Mouse (Mus musculus) heart, postnatal 10 days (tissue): ENCODE results near the gene Pnisr. TPM values are rescaled to one million over a fixed set of nuclear protein-coding genes. Genes with fewer than 3 reads are reported as not detected.
A peak's percentile ranks its signal among the peaks of the same experiment; 100 is the strongest.

ENCODE experiments used
- DNase-seq, 2 experiments: peaks; one replicate each; pipeline ENCODE4 v3.0.0; 2021
- intact Hi-C: fragments of 180-260 bp; cut with DNase I; formaldehyde crosslinking; loops from one replicate; pipeline ENCODE4 v1.15.1; 2025
- total RNA-seq, 2 experiments: library from RNA; stranded (reverse); gene quantifications; 2 replicates each; pipeline ENCODE4 v1.2.3; 2021

Gene Pnisr
- total RNA-seq, result 10 to 100 TPM; 49.0 to 52.2 TPM

DNA sequence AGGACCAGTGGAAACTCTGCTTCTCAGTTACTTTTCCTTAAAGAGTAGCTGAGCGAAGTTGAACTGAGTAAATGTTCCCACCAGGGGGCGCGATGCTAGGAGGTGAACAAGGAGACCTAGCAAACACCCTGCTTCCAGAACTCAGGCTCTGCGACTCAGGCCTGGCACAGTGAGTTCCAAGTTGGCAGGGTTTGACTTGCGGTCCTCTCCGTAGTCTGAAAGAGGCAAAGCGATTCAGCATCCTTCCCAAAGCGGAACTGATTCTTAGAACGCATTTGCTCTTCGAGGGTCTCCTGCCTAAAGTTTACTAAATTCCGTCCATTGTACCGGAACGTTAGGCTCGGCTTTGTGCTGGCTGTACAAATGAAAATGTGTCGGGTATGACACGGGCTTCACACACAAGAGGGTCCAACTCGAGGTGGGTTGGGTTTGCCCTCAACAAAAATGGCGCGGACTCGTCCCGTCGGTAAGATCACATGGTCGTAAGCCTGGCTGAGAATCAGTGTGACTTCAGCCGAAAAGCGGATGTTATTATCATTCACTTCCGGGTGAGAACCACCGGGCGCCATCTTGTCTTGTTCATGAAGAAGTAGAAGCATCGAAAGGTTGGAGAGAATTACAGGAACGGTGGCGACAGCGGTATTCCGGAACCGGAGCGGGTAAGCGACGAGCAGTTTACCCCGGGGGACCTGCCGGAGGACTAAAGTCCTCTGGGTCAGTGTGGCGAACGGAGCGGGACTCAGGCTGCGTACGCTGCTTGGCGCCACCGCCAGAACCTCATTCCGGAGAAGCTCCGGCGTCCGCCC, at the start of gene Pnisr:
Gene Pnisr (plus strand): TSS at position 103 of the 806 bp plus-strand sequence.
- peak; percentile 95 to 97 for DNase-seq
- intact Hi-C loops, result loop anchor here (1.0 to 5.0 kb wide), 3 partner anchors 85 to 143 kb away; partner anchors contain the start of gene Faxc

DNA sequence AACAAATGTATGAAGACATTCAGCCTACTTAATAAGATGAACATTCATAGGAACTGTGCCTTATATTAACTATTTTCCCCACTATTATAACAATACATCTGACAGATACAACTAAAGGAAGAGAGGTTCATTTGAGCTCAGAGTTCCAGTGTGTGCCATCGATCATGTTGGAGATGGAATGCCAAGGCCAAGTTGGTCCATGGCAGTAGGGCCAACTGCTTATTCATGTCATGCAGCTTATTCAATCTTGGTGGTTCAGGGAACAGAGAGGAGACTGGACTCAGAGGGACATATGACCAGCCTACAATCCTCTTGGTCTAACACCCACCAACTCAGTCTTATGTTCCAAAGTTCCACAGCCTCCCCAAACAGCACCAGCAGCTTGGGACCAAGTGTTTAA, 46.4 kb upstream of the Pnisr start:
- intact Hi-C loops, result no loop called here
- DNase-seq, result no peak

DNA sequence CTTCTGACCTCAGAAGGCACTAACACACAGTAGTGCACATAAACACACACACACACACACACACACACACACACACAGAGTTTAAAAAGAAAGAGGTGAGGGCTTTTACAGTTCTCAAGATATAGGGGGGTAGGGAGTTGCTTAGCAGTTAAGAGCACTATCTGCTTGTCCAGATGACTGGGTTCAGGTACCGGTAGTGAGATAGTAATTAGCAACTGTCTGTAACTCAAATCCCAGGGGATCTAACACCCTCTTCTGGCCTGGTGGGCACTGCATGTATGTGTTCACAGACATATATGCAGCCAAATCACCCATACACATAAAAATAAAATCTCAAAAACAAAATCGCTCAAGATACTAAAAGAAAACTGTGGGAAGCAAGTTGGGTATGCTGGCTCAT, 45.8 kb upstream of the Pnisr start:
- DNase-seq, result no peak
- intact Hi-C loops, result no loop called here

DNA sequence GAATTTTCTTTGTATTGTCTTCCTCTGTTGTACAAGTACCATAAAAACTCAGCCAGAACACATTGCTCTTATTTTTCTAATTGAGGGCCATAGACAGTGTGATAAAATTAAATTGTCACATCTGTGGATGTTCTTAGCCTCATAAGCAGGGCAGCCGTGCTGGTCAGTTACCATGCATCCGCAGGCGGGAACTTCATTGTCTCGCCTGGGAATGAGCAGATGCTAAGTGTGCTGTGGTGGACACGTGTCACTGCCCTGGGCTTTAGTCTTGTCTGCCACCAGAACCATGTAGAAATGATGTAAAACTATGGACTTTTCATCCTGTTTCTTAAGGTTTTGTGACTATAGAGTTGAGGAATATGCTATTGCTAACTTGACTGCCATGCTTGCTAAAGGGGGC, 40.2 kb upstream of the Pnisr start:
- no peak for DNase-seq
- intact Hi-C loops, result no loop called here

DNA sequence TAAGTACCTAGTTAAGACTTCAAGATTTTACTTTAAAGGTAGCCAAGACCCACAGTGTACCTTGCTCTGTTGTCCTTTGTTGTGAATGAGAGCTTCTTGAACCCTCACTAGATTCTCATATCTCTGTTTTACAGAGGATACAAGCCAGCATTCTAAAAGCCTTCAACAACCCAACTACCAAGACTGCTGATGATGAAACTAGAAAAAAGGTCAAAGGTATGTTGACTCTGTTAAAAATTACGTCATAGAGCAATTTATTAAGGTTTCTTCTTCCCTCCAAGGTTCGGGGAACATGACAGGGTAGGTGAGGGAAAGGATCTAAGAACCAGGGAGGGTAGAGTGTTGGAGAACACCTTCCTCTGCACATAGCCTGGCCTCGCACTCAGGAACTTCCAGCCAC, 36.8 kb upstream of the Pnisr start:
- no peak for DNase-seq
- intact Hi-C loops, result loop anchor here (5.0 kb wide), 2 partner anchors 68 to 273 kb away; no protein-coding TSS in a partner anchor

DNA sequence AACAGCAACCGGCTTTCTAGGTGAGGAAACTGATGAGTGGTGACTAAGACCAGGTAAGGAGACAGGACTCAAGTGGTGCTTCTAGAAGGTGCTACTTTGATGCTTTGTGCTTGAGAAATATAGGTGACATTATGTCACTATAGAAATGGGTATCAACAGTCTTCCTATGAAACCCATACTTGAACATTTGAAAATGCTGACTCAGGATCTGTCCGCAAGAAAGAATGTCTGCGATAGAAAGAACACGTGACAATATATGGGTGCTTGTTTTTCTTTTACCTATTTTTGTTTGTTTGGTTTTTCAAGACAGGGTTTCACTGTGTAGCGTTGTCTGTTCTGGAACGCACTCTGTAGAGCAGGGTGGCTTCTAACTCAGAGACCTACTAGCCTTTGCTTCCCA, 34.7 kb upstream of the Pnisr start:
- intact Hi-C loops, result loop anchor here (5.0 kb wide), 2 partner anchors 70 to 275 kb away; no protein-coding TSS in a partner anchor
- no peak for DNase-seq

DNA sequence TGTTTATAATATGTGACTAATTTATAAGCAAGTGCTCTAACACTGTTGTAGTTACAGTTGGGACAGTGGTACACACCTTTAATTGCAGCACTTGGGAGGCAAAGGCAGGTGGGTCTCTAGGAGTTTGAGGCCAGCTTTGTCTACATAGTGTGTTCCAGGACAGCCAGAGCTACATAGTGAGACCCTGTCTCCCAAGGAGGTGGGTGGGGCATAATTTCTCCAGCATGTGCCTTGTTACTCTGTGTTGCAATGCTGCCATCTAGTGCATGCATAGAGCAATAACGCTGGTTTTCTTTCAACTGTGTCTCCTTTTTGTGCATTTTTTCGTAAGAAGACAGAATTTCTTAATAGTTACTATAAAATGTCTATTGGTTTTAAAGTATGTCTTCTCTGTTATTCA, 33.4 kb upstream of the Pnisr start:
- intact Hi-C loops, result loop anchor here (5.0 kb wide), 2 partner anchors 72 to 277 kb away; no protein-coding TSS in a partner anchor
- DNase-seq, result peak; percentile 45 to 55

DNA sequence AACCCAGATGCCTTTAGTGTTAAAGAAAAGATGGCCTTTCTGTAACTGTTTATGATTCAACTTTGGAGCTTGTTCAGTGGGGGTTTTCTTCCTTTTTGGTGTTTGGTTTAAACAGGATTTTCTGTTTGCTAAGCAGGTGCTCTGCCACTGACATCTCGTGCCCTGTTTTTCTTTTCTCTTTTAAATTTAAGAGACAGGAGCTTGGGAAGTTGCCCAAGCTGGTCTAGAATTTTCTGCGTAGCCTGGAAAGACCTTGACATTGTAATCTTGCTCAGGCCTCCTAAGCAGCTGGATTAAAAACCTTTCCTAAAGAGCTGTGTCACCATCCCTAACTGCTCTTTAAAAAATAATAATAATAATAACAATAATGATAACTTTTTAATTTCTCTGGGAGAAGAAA, 20.8 kb upstream of the Pnisr start:
- intact Hi-C loops, result no loop called here
- no peak for DNase-seq

DNA sequence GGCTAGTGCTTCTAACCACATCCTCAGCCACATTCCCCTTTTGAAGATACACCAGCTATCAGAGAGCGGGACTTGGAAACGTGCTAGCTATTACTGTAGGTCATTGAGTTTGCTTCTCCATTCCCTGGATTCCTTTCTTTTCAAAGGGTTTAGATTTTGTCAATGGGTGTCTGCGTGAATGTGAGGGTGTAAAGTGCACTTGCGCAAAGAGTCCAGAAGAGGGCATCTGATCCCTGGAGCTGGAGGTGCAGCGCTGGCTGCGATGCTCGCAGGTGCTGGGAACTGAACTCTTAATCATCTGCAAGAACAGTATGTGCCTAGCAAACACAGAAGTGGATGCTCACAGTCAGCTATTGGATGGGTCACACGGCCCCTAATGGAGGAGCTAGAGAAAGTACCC, 14.5 kb upstream of the Pnisr start:
- intact Hi-C loops, result no loop called here

DNA sequence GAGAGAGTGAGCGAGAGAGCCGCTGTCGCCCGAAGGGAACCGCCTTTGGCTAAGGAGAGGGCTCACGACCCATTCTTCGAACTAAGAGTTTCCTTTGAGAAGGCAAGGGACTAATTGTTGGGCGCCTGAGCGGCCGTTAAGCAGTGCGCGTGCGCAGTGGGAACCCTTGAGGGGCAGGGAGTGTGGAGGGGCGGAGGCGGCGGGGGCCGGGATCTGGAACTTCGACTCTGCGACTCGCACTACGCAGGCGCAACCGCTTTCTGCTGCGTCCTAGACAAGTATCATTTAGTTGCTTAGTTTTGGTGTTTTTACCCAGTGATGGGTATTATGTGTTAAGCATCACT, 876 bp downstream of the Pnisr start:
- intact Hi-C loops, result loop anchor here (5.0 kb wide), 1 partner anchor 84 kb away; the partner anchor contains the start of gene Faxc
- peak; percentile 94 for DNase-seq

More for the DNA sequence above, 14.5 kb upstream of the Pnisr start:
- no peak for DNase-seq

DNA sequence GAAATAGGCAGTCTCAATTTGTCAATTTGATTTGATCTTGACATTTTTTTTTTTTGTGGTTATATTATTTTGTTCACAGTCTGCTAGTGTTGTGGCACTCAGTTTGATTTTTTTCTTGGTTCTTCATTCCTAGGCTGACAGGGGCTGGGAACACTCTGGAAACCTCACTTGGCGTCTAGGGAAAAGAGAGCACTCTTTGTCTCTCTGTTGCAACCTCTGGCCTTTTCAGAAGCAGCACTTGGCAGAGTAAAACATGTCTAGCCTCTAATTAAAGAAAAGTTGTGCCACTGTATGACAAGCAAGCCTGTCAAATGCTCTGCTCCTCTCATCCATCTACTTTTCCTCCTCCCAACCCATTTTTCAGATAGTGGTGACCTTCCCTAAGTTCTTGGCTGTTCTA, 10.1 kb downstream of the Pnisr start:
- intact Hi-C loops, result no loop called here

DNA sequence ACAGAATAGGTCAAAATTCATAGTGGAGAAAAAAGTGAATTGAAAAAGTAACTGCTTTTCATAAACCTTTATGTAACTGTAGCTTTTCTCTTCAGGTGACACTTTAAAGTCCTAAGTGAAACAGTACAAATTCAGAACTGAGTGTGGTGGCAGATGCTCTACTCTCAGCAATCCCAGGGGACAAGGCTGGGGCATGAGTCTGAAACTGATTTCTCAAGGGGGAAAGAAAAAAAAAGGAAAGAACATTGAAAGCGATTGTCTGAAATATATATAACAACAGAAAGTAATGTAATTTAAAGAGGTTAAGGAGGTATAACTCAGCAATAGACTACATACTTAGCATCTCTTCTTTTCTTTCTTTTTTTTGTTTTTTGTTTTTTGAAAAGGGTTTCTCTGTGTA, 17.8 kb downstream of the Pnisr start:
- intact Hi-C loops, result no loop called here

More for the DNA sequence above, 10.1 kb downstream of the Pnisr start:
- DNase-seq, result no peak

DNA sequence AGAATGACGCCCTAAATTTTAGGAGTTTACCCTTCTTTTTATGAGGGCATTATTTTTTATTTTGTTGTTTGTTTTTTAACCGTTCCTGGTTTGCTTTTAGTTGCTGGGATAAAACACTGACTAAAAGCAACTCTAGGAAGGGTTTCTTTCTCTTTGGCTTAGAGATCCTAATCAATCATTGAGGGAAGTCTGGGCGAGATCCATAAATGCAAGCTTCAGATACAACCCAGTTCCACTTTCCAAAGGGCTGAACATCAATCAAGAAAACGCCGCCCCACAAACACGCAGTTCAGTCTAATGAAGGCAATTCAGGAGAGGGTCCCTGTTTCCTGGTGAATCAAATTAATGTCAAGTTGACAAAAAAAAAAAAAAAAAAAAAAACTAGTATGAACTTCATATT, 31.4 kb downstream of the Pnisr start:
- intact Hi-C loops, result no loop called here
- no peak for DNase-seq

More for the DNA sequence above, 17.8 kb downstream of the Pnisr start:
- no peak for DNase-seq

DNA sequence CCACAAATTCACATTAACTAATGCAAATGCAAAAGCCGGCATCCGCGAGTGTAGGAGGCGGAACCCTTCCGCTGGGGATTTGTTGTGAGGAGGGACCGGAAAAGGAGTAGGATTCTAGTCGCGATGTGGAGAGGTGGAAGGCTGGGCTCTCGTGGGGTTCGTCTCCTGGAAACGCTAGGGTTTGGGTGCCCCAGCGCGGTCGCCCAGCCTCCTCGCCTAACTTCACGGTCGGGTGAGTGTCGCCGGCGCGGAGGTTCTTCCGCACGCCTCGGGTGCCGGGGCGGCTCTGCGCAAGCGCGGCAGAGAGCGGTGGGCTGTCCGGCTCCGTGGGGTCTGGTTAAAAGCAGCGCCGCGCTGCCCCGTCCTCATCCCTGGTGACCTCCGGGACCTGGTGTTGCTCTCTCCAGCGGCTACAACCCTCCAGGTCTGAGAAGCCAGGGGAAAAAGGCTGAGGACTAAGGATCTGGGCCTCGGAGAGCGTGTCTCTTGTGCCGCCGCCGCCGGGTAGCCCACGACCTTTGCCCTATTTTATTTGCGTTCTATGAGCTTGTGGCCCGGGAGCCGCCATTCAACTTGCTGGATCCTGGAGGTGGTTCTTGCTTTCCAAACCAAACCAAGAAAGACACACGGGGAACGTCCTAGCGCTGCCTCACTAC, 32.3 kb downstream of the Pnisr start, which contains the start of gene Coq3:
Gene Coq3 (plus strand): TSS at position 109 of the 656 bp plus-strand sequence.
- intact Hi-C loops, result no loop called here
- peak; percentile 87 to 88 for DNase-seq

DNA sequence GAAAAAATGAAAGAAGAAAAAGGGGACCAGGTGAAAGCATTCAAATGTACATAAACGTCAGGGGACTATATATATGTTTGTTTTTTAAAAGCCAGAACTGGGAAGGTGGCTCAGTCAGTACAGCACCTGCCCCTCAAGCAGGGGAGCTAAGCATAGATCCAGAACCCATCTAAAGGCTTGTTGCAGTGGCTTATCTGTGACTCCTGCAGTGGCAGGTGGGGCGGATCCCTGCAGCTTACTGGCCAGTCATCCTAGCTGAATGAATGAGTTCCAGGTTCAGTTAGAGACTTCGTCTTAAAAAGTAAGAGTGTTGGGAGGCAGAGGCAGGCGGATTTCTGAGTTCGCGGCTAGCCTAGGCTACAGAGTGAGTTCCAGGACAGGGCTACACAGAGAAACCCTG, 35.4 kb downstream of the Pnisr start:
- intact Hi-C loops, result no loop called here

DNA sequence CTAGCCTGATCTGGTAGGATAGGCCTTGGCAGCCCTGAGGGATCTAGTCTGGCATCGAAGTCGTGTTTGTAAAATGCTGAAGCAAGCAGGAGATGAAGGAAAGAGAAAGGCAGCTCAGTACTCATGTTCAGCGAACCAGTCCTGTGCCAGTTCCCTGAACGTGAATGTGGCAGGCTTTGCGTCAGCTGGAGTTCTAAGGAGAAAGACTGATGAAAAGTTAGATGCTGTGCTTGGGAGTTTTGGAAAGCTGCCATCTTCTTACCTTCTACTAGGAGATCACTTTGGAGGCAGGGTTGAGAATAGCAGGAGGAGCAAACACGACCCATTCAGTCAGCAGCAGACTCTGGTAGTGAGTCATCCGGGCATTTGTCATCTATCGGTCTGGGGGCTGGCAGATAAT, 38.4 kb downstream of the Pnisr start:
- no peak for DNase-seq
- intact Hi-C loops, result no loop called here

More for the DNA sequence above, 35.4 kb downstream of the Pnisr start:
- no peak for DNase-seq

Other genes starting within 250 kb of the Pnisr start
- gene Prdm13, start 161.6 kb upstream of the Pnisr start, total RNA-seq, result not detected
- gene Ccnc, start 119.9 kb upstream of the Pnisr start, total RNA-seq, result 10 to 100 TPM; 13.9 to 18.1 TPM
- 10 to 100 TPM; 13.2 to 15.0 TPM for gene Usp45, start 80.4 kb upstream of the Pnisr start, total RNA-seq
- 10 to 100 TPM; 12.1 to 13.8 TPM for gene Tstd3, start 80.4 kb upstream of the Pnisr start, total RNA-seq
- 10 to 100 TPM; 28.4 to 29.0 TPM for gene Coq3, start 32.1 kb downstream of the Pnisr start, total RNA-seq
- gene Faxc, start 83.7 kb downstream of the Pnisr start, total RNA-seq, result 1 to 10 TPM; 2.3 to 2.5 TPM